In genomic region chr6:114614076-114614475, GRCm38 (mm10) we compare ENCODE assay signal across 7 mouse cellular contexts. TPM values are rescaled to one million over a fixed set of nuclear protein-coding genes. Genes with fewer than 3 reads are reported as not detected.
DNase-seq lines count a peak whose midpoint lies in the region; TF ChIP-seq lines count a peak whose summit lies in the region.
"Not testable (repeated sequence)": the region's sequence is repeated elsewhere in the genome, so short reads cannot be mapped to it uniquely, and the experiment has no call there.

No protein-coding gene starts in this region.

- not testable (repeated sequence) for H3K4me1 ChIP-seq in cerebellum, adult 2 months (ENCODE audit: control insufficient read depth, insufficient read depth, low read length)

- intact Hi-C loops in heart, postnatal 36 days (cut with DNase I); left cerebral cortex, postnatal 36 days (cut with DNase I): not testable (repeated sequence)

- DNase-seq in cerebellum, adult 2 months: peak; percentile 9 to 20
- peak; percentile 48 for DNase-seq in gastrocnemius, adult 18-20 months (ENCODE audit: low spot score)
- peak; percentile 28 to 54 for DNase-seq in heart, postnatal 36 days
- DNase-seq in layer of hippocampus, adult 8-10 months (ENCODE audit: low spot score in 2 of 2): peak; percentile 46 to 62
- peak; percentile 64 to 73 for DNase-seq in left cerebral cortex, postnatal 36 days (ENCODE audit: low spot score in 2 of 2)
- DNase-seq in right cerebral cortex, adult 2 months (ENCODE audit: low spot score in 2 of 2): peak; percentile 68 to 82
- DNase-seq in thymus, postnatal 4 days: peak; percentile 48

- H3K4me3 ChIP-seq in cerebellum, adult 2 months (replicated peaks; ENCODE audit: insufficient read depth, low read depth, low read length): not testable (repeated sequence)

- not testable (repeated sequence) for H3K27ac ChIP-seq in cerebellum, adult 2 months (ENCODE audit: insufficient read depth, low read length)

- not testable (repeated sequence) for TF ChIP-seq CTCF in cerebellum, adult 2 months (IDR thresholded peaks at IDR 0.05; ENCODE audit: borderline replicate concordance, insufficient read depth, low read depth, low read length)

- H3K27me3 ChIP-seq in cerebellum, adult 2 months (ENCODE audit: control insufficient read depth, insufficient read depth, low read length): not testable (repeated sequence)

- TF ChIP-seq POLR2A in cerebellum, adult 2 months (IDR thresholded peaks at IDR 0.05; ENCODE audit: borderline replicate concordance, insufficient read depth, low read length): not testable (repeated sequence)

- 3% methylated on average over 7 of the region's 17 CpGs for WGBS in cerebellum, adult 2 months

RNA-seq across cellular contexts. Expression of gene Atg7, which starts 28.8 kb away (rescaled TPM):
- 22.2 and 24.9 TPM in 2 replicates for polyA plus RNA-seq in cerebellum, adult 2 months (2012; rRNA removed)
- 1 to 10 TPM; 7.9 to 9.0 TPM for total RNA-seq in gastrocnemius, adult 18-20 months (2021)
- total RNA-seq in heart, postnatal 36 days (2021): 10 to 100 TPM; 10.4 to 14.7 TPM
- total RNA-seq in layer of hippocampus, adult 8-10 months (2022): 10 to 100 TPM; 21.0 to 28.8 (median 28.3) TPM
- 10 to 100 TPM; 24.8 to 25.3 TPM for total RNA-seq in left cerebral cortex, postnatal 36 days (2021)

Comparison
In these comparisons a context has a peak if more than half of its experiments do, and no peak if none do; other contexts are left out.
1. DNase-seq: peak in every context shown above with its lines; median percentile 75 in right cerebral cortex, adult 2 months; 68 in left cerebral cortex, postnatal 36 days; 54 in layer of hippocampus, adult 8-10 months; 48 in gastrocnemius, adult 18-20 months; 48 in thymus, postnatal 4 days; 41 in heart, postnatal 36 days; 14 in cerebellum, adult 2 months.